Mouse (Mus musculus) CD8-positive naive resting alpha-beta T cell, adult 2 months (primary cell): ENCODE measurements around the gene Mt1.
"Not testable (repeated sequence)": the region's sequence is repeated elsewhere in the genome, so short reads cannot be mapped to it uniquely, and the experiment has no call there.

Experiments
- DNase-seq, 2 experiments: peaks; one replicate each; pipeline ENCODE4 v3.0.0; 2022; ENCODE audit warnings: low read depth in 2 of 2, low spot score in 2 of 2

The Mt1 gene

GRCm38 (mm10) chr8:94178857-94179712 is at the start of gene Mt1:
Gene Mt1 (plus strand): TSS chr8:94179082.
- DNase-seq = peak; percentile 17 to 28

GRCm38 (mm10) chr8:94129133-94129789 is 49.6 kb upstream of the Mt1 start:
- no peak for DNase-seq

DNA sequence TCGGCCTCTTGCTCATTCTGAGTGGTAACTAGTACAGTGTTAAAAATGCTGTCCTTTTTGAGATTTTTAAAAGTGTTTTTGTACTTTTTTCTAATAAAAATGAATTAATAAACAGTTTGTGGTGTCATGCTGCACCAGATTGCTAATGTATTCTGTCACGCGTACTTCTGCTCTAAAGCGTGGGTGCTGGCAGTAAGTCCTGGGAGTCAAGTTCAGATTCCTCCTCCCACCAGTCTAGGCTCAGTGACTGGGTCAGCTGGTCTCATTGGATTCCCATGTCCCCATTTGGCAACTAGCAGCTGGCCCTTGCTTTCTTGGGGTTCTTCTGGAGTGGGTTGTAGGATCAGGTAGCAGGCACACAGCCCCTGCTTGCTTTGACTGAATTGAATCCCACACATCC is 48.8 kb upstream of the Mt1 start:
- no peak for DNase-seq

- no peak for DNase-seq
These were observed 46.8 kb upstream of the Mt1 start for GRCm38 (mm10) chr8:94132096-94132495.

- DNase-seq = not testable (repeated sequence)
These were observed 44.3 kb upstream of the Mt1 start for GRCm38 (mm10) chr8:94134601-94135000.

DNA sequence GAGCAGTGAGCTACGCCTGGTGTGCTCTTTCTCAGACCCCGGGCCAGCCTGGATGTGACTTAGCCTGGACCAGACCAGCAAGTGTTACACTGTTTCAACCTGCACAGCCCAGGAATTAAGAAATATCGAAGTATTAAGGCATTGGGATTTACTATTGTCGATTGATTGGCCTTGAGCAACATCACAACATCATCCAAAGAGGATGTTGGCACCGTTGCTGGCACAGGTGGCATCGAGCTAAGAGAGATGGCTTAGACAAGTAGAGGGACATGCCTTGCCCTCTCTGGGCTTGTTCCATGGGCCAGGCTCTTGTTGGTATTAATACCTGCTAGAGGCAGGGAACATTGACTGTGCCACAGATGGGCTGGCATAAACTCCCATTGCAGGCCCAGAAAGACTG is 43.3 kb upstream of the Mt1 start:
- no peak for DNase-seq

- no peak for DNase-seq
These were observed 42.7 kb upstream of the Mt1 start for GRCm38 (mm10) chr8:94136192-94136591.

DNA sequence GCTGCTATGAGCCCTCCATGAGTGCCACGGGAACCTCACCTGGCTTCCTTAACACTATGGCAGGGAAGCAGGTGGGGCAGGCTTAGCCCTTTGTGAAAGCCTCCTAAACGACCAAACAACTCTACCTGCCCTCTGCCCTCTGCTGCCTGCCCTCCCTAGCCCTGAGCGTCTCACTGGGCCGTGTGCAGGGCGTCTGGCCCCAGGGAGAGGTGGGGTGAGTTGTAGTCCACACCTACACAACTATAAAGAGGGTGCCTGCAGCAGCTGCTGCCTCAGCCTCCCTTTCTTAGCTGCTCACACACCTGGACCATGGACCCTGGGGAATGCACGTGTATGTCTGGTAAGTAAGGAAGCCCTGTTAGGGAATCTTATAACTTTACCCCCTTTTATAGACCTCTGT is 41.9 kb upstream of the Mt1 start, which contains the start of gene Mt4:
Gene Mt4 (plus strand): TSS at position 265 of the 400 bp plus-strand sequence.
- DNase-seq = no peak

DNA sequence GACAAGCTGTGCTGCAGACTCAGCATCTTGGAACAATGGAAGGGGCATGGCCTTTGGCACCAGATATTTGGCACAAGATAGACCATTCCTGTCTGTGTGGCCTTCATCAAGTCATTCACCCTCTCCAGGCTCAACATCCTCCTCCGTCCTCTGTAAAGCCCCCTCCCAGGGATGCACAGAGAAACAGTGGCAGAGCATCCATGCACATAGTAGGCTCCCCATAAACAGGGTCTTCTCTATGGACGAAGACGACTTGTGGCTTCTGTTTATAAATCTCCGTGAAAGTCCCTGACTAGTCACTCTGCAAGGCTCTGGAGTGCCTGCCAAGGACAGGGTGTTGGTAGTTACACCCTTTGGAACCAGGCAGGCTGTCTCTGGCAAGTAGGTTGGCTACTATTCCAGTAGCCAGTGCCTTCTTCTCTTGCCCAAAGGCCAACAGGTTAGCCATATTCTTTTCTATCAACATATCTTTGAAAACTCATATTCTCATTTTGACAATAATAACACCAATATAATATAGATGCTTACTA is 38.6 kb upstream of the Mt1 start:
- no peak for DNase-seq

DNA sequence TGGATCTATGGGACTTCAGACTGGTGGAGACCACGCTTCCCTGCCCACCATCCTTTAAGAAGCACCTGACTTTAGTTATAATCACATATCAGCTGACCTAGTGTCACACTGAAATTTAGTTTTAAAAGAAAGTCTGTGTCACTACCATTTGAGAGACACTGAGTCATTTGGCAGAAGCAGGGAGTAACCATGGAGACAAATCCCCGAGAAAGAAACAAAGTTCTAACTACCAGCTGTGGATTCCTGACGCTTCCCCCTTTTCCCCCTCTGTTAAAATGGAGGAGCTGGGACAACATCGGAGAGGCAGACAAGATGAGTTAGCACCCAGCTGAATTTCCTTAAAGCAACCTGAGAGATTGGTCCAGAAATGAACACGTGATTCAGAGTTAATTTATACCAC is 30.6 kb upstream of the Mt1 start:
- no peak for DNase-seq

DNA sequence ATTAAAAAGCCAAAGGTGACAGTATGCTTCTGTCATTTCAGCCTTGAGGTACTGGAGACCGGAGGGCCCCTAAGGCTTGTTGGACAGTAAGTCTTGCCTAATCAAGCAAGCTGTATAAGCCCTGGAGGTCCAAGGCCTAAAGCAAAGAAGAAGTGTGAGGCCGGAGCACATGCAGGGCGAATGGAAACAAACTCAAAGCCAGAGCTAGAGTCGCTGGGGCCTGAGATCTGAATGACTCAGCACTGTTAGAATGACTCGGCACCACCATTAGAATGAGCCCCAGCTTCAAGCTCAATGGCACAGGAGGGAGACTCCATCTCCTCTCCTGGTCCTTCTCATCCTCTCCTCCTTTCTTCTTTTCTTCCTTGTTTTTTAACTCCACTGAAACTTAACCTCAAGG is 28.0 kb upstream of the Mt1 start:
- DNase-seq = no peak

- DNase-seq = no peak
These were observed 26.2 kb upstream of the Mt1 start, which contains the start of gene Mt3 for GRCm38 (mm10) chr8:94152513-94153300. Gene Mt3 (plus strand): TSS chr8:94152607.

GRCm38 (mm10) chr8:94153451-94153850 is 25.4 kb upstream of the Mt1 start:
- no peak for DNase-seq

- no peak for DNase-seq
These were observed 24.3 kb upstream of the Mt1 start for GRCm38 (mm10) chr8:94154537-94154936.

- no peak for DNase-seq
These were observed 22.8 kb upstream of the Mt1 start for GRCm38 (mm10) chr8:94156092-94156491.

- not testable (repeated sequence) for DNase-seq
These were observed 13.1 kb upstream of the Mt1 start for GRCm38 (mm10) chr8:94165772-94166171.

DNA sequence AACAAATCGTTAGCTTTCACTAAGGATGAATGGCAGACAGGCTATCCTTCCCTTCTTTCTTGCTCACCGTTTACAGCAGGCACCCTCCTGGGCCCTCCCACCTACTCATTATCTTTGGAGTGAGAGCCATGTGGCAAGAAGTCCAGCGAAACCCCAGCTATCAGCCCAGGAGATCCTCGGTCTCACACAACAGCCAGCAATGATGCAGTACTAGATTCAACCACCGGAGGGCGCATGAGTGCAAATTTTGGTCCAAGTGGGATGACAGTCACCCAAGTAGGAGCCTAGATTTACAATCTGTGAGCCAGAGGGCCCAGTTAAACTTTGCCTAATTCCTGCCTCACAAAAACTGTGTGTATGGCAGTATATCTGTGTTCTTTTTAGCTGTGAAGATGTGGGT is 11.6 kb upstream of the Mt1 start:
- peak; percentile 82 to 86 for DNase-seq

GRCm38 (mm10) chr8:94169547-94169946 is 9.3 kb upstream of the Mt1 start:
- no peak for DNase-seq

- DNase-seq = no peak
These were observed 7.5 kb upstream of the Mt1 start for GRCm38 (mm10) chr8:94171321-94171755.

GRCm38 (mm10) chr8:94172075-94172808 is 6.6 kb upstream of the Mt1 start, which contains the start of gene Mt2:
Gene Mt2 (plus strand): TSS chr8:94172664.
- DNase-seq = no peak
